Mouse (Mus musculus): ENCODE data around the gene Srpk1. TPM values are rescaled to one million over a fixed set of nuclear protein-coding genes. Genes with fewer than 3 reads are reported as not detected.

Srpk1 gene
- 96.3 and 100 TPM in 2 replicates for polyA plus RNA-seq (2015; fragmentation: Nextera tagmentation; extraction: Ambion mirVana)

GRCm38 (mm10) chr17:28622300-28622759 is at the start of gene Srpk1:
TSS of gene Srpk1 (minus strand) at chr17:28622709.
- H3K9ac ChIP-seq = peak within 1 kb of the TSS; percentile 99
- H3K27me3 ChIP-seq = no peaks in the 10 kb centered on the region
- H3K9me3 ChIP-seq (replicated peaks) = no peaks in the 10 kb centered on the region
- H3K4me2 ChIP-seq = peak within 1 kb of the TSS; percentile 76
- H3K4me1 ChIP-seq = peaks cover 29% of the 10 kb centered on the region
- under 1% methylated on average over 38 of the region's 53 CpGs for WGBS
- peaks cover 22% of the 10 kb centered on the region for H3K36me3 ChIP-seq
- H3K27ac ChIP-seq = peak within 1 kb of the TSS; percentile 93
- peak within 1 kb of the TSS; percentile 100 for H3K4me3 ChIP-seq (replicated peaks)
- ATAC-seq (replicated peaks; ENCODE audit: low FRiP score) = peak; percentile 97

- no peaks in the 10 kb centered on the region for H3K27me3 ChIP-seq
- ATAC-seq (replicated peaks; ENCODE audit: low FRiP score) = no peak
- H3K36me3 ChIP-seq = no peaks in the 10 kb centered on the region
- H3K4me1 ChIP-seq = peaks cover 10% of the 10 kb centered on the region; the same call in 1 of the 2 replicates
- H3K4me2 ChIP-seq = no peak overlapping the region
- H3K27ac ChIP-seq = no peak overlapping the region
- H3K9me3 ChIP-seq (replicated peaks) = no peaks in the 10 kb centered on the region
- H3K9ac ChIP-seq = no peak overlapping the region
- H3K4me3 ChIP-seq (replicated peaks) = no peak overlapping the region
- 43% methylated on average over 6 of the region's 6 CpGs for WGBS
Measured at GRCm38 (mm10) chr17:28659564-28659963, 37.1 kb upstream of the Srpk1 start.

- H3K27ac ChIP-seq = no peak overlapping the region
- no peak for ATAC-seq (replicated peaks; ENCODE audit: low FRiP score)
- H3K9ac ChIP-seq = no peak overlapping the region
- H3K36me3 ChIP-seq = no peaks in the 10 kb centered on the region
- H3K4me1 ChIP-seq = peaks cover 10% of the 10 kb centered on the region; the same call in 1 of the 2 replicates
- H3K4me2 ChIP-seq = no peak overlapping the region
- no peaks in the 10 kb centered on the region for H3K27me3 ChIP-seq
- H3K9me3 ChIP-seq (replicated peaks) = no peaks in the 10 kb centered on the region
- WGBS = 45% methylated on average over 4 of the region's 4 CpGs
- H3K4me3 ChIP-seq (replicated peaks) = no peak overlapping the region
Measured at GRCm38 (mm10) chr17:28657936-28658335, 35.4 kb upstream of the Srpk1 start.

- Histone ChIP-seq H3K4me1 (no peaks in the 10 kb centered on the region), H3K4me3 (replicated peaks) (no peak overlapping the region), H3K36me3 (no peaks in the 10 kb centered on the region), H3K4me2 (no peak overlapping the region), H3K27me3 (no peaks in the 10 kb centered on the region), H3K9me3 (replicated peaks) (no peaks in the 10 kb centered on the region), H3K27ac (no peak overlapping the region), H3K9ac (no peak overlapping the region)
- ATAC-seq (replicated peaks; ENCODE audit: low FRiP score) = no peak
- 85% methylated on average over 3 of the region's 3 CpGs for WGBS
Measured at GRCm38 (mm10) chr17:28650268-28650667, 27.8 kb upstream of the Srpk1 start.

- H3K4me3 ChIP-seq (replicated peaks) = no peak overlapping the region
- H3K9ac ChIP-seq = no peak overlapping the region
- H3K27ac ChIP-seq = no peak overlapping the region
- no peak overlapping the region for H3K4me2 ChIP-seq
- no peaks in the 10 kb centered on the region for H3K27me3 ChIP-seq
- no peak for ATAC-seq (replicated peaks; ENCODE audit: low FRiP score)
- H3K9me3 ChIP-seq (replicated peaks) = no peaks in the 10 kb centered on the region
- no peaks in the 10 kb centered on the region for H3K4me1 ChIP-seq
- WGBS = 45% methylated on average over 6 of the region's 6 CpGs
- H3K36me3 ChIP-seq = no peaks in the 10 kb centered on the region
Measured at GRCm38 (mm10) chr17:28648607-28649370, 26.3 kb upstream of the Srpk1 start.

GRCm38 (mm10) chr17:28646221-28646620 is 23.7 kb upstream of the Srpk1 start:
- Histone ChIP-seq H3K27ac (no peak overlapping the region), H3K36me3 (no peaks in the 10 kb centered on the region), H3K4me1 (no peaks in the 10 kb centered on the region), H3K9ac (no peak overlapping the region), H3K9me3 (replicated peaks) (no peaks in the 10 kb centered on the region), H3K4me3 (replicated peaks) (no peak overlapping the region), H3K27me3 (no peaks in the 10 kb centered on the region), H3K4me2 (no peak overlapping the region)
- no peak for ATAC-seq (replicated peaks; ENCODE audit: low FRiP score)
- WGBS = 65% methylated on average over 3 of the region's 3 CpGs

GRCm38 (mm10) chr17:28644112-28644511 is 21.6 kb upstream of the Srpk1 start:
- 47% methylated on average over 4 of the region's 4 CpGs for WGBS
- Histone ChIP-seq H3K4me1 (no peaks in the 10 kb centered on the region), H3K4me3 (replicated peaks) (no peak overlapping the region), H3K9me3 (replicated peaks) (no peaks in the 10 kb centered on the region), H3K27ac (no peak overlapping the region), H3K9ac (no peak overlapping the region), H3K36me3 (no peaks in the 10 kb centered on the region), H3K27me3 (no peaks in the 10 kb centered on the region), H3K4me2 (no peak overlapping the region)
- no peak for ATAC-seq (replicated peaks; ENCODE audit: low FRiP score)

GRCm38 (mm10) chr17:28643697-28644096 is 21.2 kb upstream of the Srpk1 start:
- WGBS = 32% methylated on average over 3 of the region's 3 CpGs

GRCm38 (mm10) chr17:28640113-28640512 is 17.6 kb upstream of the Srpk1 start:
- Histone ChIP-seq H3K4me2 (no peak overlapping the region), H3K27ac (no peak overlapping the region), H3K27me3 (no peaks in the 10 kb centered on the region), H3K9ac (no peak overlapping the region), H3K36me3 (no peaks in the 10 kb centered on the region), H3K9me3 (replicated peaks) (no peaks in the 10 kb centered on the region), H3K4me1 (no peaks in the 10 kb centered on the region), H3K4me3 (replicated peaks) (no peak overlapping the region)
- 77% methylated on average over 3 of the region's 3 CpGs for WGBS
- ATAC-seq (replicated peaks; ENCODE audit: low FRiP score) = no peak

More at GRCm38 (mm10) chr17:28643697-28644096, 21.2 kb upstream of the Srpk1 start:
- Histone ChIP-seq H3K9me3 (replicated peaks) (no peaks in the 10 kb centered on the region), H3K27me3 (no peaks in the 10 kb centered on the region), H3K4me3 (replicated peaks) (no peak overlapping the region), H3K4me1 (no peaks in the 10 kb centered on the region), H3K9ac (no peak overlapping the region), H3K27ac (no peak overlapping the region), H3K36me3 (no peaks in the 10 kb centered on the region), H3K4me2 (no peak overlapping the region)
- no peak for ATAC-seq (replicated peaks; ENCODE audit: low FRiP score)

- WGBS = 79% methylated on average over 7 of the region's 7 CpGs
- Histone ChIP-seq H3K4me3 (replicated peaks) (no peak overlapping the region), H3K36me3 (no peaks in the 10 kb centered on the region), H3K9me3 (replicated peaks) (no peaks in the 10 kb centered on the region), H3K27ac (no peak overlapping the region), H3K4me2 (no peak overlapping the region), H3K9ac (no peak overlapping the region), H3K27me3 (no peaks in the 10 kb centered on the region), H3K4me1 (no peaks in the 10 kb centered on the region)
- ATAC-seq (replicated peaks; ENCODE audit: low FRiP score) = no peak
Measured at GRCm38 (mm10) chr17:28637711-28638690, 15.5 kb upstream of the Srpk1 start.

GRCm38 (mm10) chr17:28635842-28636241 is 13.3 kb upstream of the Srpk1 start:
- Histone ChIP-seq H3K27ac (no peak overlapping the region), H3K9ac (no peak overlapping the region), H3K4me3 (replicated peaks) (no peak overlapping the region), H3K4me2 (no peak overlapping the region), H3K27me3 (no peaks in the 10 kb centered on the region), H3K9me3 (replicated peaks) (no peaks in the 10 kb centered on the region), H3K36me3 (no peaks in the 10 kb centered on the region), H3K4me1 (no peaks in the 10 kb centered on the region)
- WGBS = 82% methylated on average over 5 of the region's 5 CpGs
- ATAC-seq (replicated peaks; ENCODE audit: low FRiP score) = no peak

GRCm38 (mm10) chr17:28629125-28629524 is 6.6 kb upstream of the Srpk1 start:
- Histone ChIP-seq H3K4me1 (peaks cover 15% of the 10 kb centered on the region; the same call in 1 of the 2 replicates), H3K4me3 (replicated peaks) (no peak overlapping the region), H3K36me3 (no peaks in the 10 kb centered on the region), H3K27ac (no peak overlapping the region), H3K9ac (no peak overlapping the region), H3K27me3 (no peaks in the 10 kb centered on the region), H3K4me2 (no peak overlapping the region), H3K9me3 (replicated peaks) (no peaks in the 10 kb centered on the region)
- no peak for ATAC-seq (replicated peaks; ENCODE audit: low FRiP score)
- WGBS = 46% methylated on average over 3 of the region's 3 CpGs

Measured in kidney, embryonic 15.5 days (tissue).